14 mouse cellular contexts compared by ENCODE assay signal in genomic region chr14:46516285-46516684, GRCm38 (mm10).
"Had no signal": no experiment of that assay in that cellular context is flagged by ENCODE, and none has a peak within 500 bp of the region (broad histone marks: within the 10 kb centered on the region; RNA-seq: fewer than 3 reads in every experiment).

No protein-coding gene starts in this region.

- H3K27ac ChIP-seq: kidney, postnatal 0 days; limb, embryonic 15.5 days; liver, embryonic 13.5 days; macrophage; midbrain, embryonic 15.5 days; stomach, embryonic 15.5 days had no signal

- H3K4me3 ChIP-seq: limb, embryonic 15.5 days; liver, embryonic 13.5 days; megakaryocyte, embryonic 14.5 days; midbrain, embryonic 15.5 days; stomach, embryonic 15.5 days had no signal

- H3K27me3 ChIP-seq: limb, embryonic 15.5 days; liver, embryonic 13.5 days; megakaryocyte, embryonic 14.5 days; midbrain, embryonic 15.5 days; stomach, embryonic 15.5 days had no signal

- H3K36me3 ChIP-seq: limb, embryonic 15.5 days; liver, embryonic 13.5 days; midbrain, embryonic 15.5 days; stomach, embryonic 15.5 days had no signal

- H3K4me1 ChIP-seq: limb, embryonic 15.5 days; liver, embryonic 13.5 days; megakaryocyte, embryonic 14.5 days; midbrain, embryonic 15.5 days had no signal

- DNase-seq: kidney, adult 9 months; kidney, postnatal 36 days; layer of hippocampus, adult 9-11 months; layer of hippocampus, postnatal 36 days; liver, embryonic 13.5 days; liver, postnatal 0 days; right cerebral cortex, postnatal 14 days; thymus, postnatal 4 days had no signal
